Mouse (Mus musculus): ENCODE results near the gene Lrriq1. TPM values are rescaled to one million over a fixed set of nuclear protein-coding genes. Genes with fewer than 3 reads are reported as not detected.

Lrriq1 gene
- 1.00 and 1.6 TPM in 2 replicates for polyA plus RNA-seq (2012; rRNA removed)

DNA sequence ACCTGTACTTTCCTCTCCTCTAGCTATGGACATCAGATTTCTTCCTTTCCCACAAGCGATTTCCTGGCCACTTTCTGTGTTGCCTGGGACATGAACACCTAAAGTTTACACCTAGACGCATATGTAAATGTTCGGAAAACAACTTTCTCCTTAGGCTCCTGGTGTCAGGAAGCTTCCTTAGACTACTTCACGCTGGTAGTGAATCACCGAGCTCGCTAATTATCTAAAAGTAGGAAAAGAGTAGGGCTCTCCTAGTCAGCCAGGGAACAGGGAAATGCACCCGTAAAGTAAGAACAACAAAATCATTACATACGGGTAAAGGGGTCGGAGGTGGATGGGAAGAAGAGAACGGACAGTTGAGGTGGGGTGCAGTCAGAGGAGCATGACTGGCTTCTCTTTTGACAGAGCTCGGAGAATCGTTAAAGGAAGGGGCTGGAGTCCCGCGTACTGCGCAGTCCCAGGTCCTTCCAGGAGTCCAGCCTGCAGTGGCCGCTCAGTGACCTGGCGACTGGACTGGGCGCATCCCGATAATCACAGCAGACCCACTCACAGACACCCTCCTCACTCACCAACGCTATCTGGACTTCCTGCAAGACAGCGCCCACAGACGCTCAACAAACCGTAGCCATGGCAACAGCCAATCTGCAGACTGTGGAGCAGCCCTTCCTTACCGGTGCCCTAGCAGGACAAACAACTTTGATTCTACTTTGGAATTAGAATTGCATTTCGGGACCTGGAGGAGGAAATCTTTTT, at the start of gene Lrriq1:
Gene Lrriq1, minus strand, starts transcription at position 616 of the 753 bp plus-strand sequence.

GRCm38 (mm10) chr10:103029730-103030490, 206.2 kb downstream of the Lrriq1 start, which contains the start of gene Alx1:
TSS of gene Alx1 (minus strand) at chr10:103030215.

Other genes starting within 250 kb of the Lrriq1 start
- gene Alx1, start 206.1 kb downstream of the Lrriq1 start, polyA plus RNA-seq (2012; rRNA removed): 0.27 and 0.29 TPM in 2 replicates
- 66.2 and 68.3 TPM in 2 replicates for gene Slc6a15, start 131.5 kb upstream of the Lrriq1 start, polyA plus RNA-seq (2012; rRNA removed)

All from central nervous system, embryonic 18 days (tissue).